Mouse (Mus musculus): ENCODE measurements at regions not wholly inside any gene's neighbourhood (a gene's known extent, or its start where the extent isn't known, plus 50 kb on each side); places are given as distances from the start of the nearest gene placed in this dataset.

- TF ChIP-seq CTCF (IDR thresholded peaks at IDR 0.05; ENCODE audit: control insufficient read depth, insufficient read depth, insufficient read length): no peak
- TF ChIP-seq FOSL1 (IDR thresholded peaks at IDR 0.05; ENCODE audit: insufficient read depth, low read length, poor library complexity, severe bottlenecking): no peak
- TF ChIP-seq CEBPB (IDR thresholded peaks at IDR 0.05; ENCODE audit: low read depth): no peak
Measured at GRCm38 (mm10) chr3:29890764-29891163, 657.0 kb downstream of the Mecom start.
